Mouse (Mus musculus) WW6 (cell line): ENCODE data around the gene Tns1.

Source experiments
- DNase-seq: peaks from one replicate; pipeline ENCODE4 v3.0.0-alpha.2; 2013; ENCODE audit warnings: low read depth, low spot score

Gene Tns1

GRCm38 (mm10) chr1:74059552-74059951, 64.7 kb downstream of the Tns1 start:
- no peak for DNase-seq

GRCm38 (mm10) chr1:74058771-74059170, 65.5 kb downstream of the Tns1 start:
- no peak for DNase-seq

- DNase-seq = no peak
Measured at GRCm38 (mm10) chr1:74058309-74058708, 65.9 kb downstream of the Tns1 start.

GRCm38 (mm10) chr1:74057501-74057900, 66.7 kb downstream of the Tns1 start:
- DNase-seq = no peak

- no peak for DNase-seq
Measured at GRCm38 (mm10) chr1:74055552-74055951, 68.7 kb downstream of the Tns1 start.

- DNase-seq = no peak
Measured at GRCm38 (mm10) chr1:74054471-74054870, 69.8 kb downstream of the Tns1 start.

- DNase-seq = no peak
Measured at GRCm38 (mm10) chr1:74054007-74054406, 70.2 kb downstream of the Tns1 start.

- no peak for DNase-seq
Measured at GRCm38 (mm10) chr1:74053068-74053467, 71.2 kb downstream of the Tns1 start.

GRCm38 (mm10) chr1:74051349-74051748, 72.9 kb downstream of the Tns1 start:
- DNase-seq = no peak

GRCm38 (mm10) chr1:74049430-74049829, 74.8 kb downstream of the Tns1 start:
- DNase-seq = no peak

GRCm38 (mm10) chr1:74047722-74048121, 76.5 kb downstream of the Tns1 start:
- no peak for DNase-seq

- DNase-seq = no peak
Measured at GRCm38 (mm10) chr1:74047311-74047710, 76.9 kb downstream of the Tns1 start.

GRCm38 (mm10) chr1:74045034-74045433, 79.2 kb downstream of the Tns1 start:
- DNase-seq = no peak

GRCm38 (mm10) chr1:74044421-74044820, 79.8 kb downstream of the Tns1 start:
- DNase-seq = no peak

- no peak for DNase-seq
Measured at GRCm38 (mm10) chr1:74043584-74044105, 80.6 kb downstream of the Tns1 start.

GRCm38 (mm10) chr1:74042711-74043467, 81.4 kb downstream of the Tns1 start:
- no peak for DNase-seq

- no peak for DNase-seq
Measured at GRCm38 (mm10) chr1:74041692-74042091, 82.6 kb downstream of the Tns1 start.

- DNase-seq = no peak
Measured at GRCm38 (mm10) chr1:74041178-74041577, 83.1 kb downstream of the Tns1 start.

GRCm38 (mm10) chr1:74036560-74037390, 87.5 kb downstream of the Tns1 start:
- no peak for DNase-seq

GRCm38 (mm10) chr1:74035912-74036489, 88.2 kb downstream of the Tns1 start:
- no peak for DNase-seq

GRCm38 (mm10) chr1:74035487-74035886, 88.8 kb downstream of the Tns1 start:
- no peak for DNase-seq

GRCm38 (mm10) chr1:74034736-74035135, 89.5 kb downstream of the Tns1 start:
- no peak for DNase-seq
